Mouse (Mus musculus) intestine, embryonic 15.5 days (tissue): ENCODE measurements around the gene Pkp4. TPM values are rescaled to one million over a fixed set of nuclear protein-coding genes. Genes with fewer than 3 reads are reported as not detected.
A peak's percentile ranks its signal among the peaks of the same experiment; 100 is the strongest.
"Not testable (repeated sequence)": the region's sequence is repeated elsewhere in the genome, so short reads cannot be mapped to it uniquely, and the experiment has no call there.

Source experiments
- ATAC-seq: fragments of 200-750 bp; cut with Nextera tagmentation; 2 replicates; pipeline ENCODE4 v1.8.0; 2017; ENCODE audit warnings: moderate TSS enrichment, moderate library complexity
- H3K27ac ChIP-seq: fragments of 300-500 bp; sonication (generic); 2 replicates; pipeline ENCODE4 v1.5.1; 2015; ENCODE audit warnings: mild to moderate bottlenecking, inconsistent platforms
- H3K27me3 ChIP-seq: fragments of 300-500 bp; sonication (generic); replicated peaks from 2 replicates; pipeline ENCODE4 v1.6.1; 2015; ENCODE audit warnings: inconsistent platforms
- H3K36me3 ChIP-seq: fragments of 300-500 bp; sonication (generic); 2 replicates; pipeline ENCODE4 v1.6.1; 2015; ENCODE audit warnings: inconsistent platforms
- H3K4me1 ChIP-seq: fragments of 300-500 bp; sonication (generic); replicated peaks from 2 replicates; pipeline ENCODE4 v1.6.1; 2015; ENCODE audit warnings: inconsistent platforms
- H3K4me2 ChIP-seq: fragments of 300-500 bp; sonication (generic); replicated peaks from 2 replicates; pipeline ENCODE4 v1.6.1; 2015; ENCODE audit warnings: mild to moderate bottlenecking, inconsistent platforms
- H3K4me3 ChIP-seq: fragments of 300-500 bp; sonication (generic); replicated peaks from 2 replicates; pipeline ENCODE4 v1.5.1; 2015; ENCODE audit warnings: inconsistent platforms
- H3K9ac ChIP-seq: fragments of 300-500 bp; sonication (generic); 2 replicates; pipeline ENCODE4 v1.6.1; 2015; ENCODE audit warnings: inconsistent platforms
- H3K9me3 ChIP-seq: fragments of 300-500 bp; sonication (generic); 2 replicates; pipeline ENCODE4 v1.6.1; 2016; ENCODE audit warnings: inconsistent platforms
- WGBS: fragments of 180-500 bp; shearing (Covaris S2); methylation state at CpG from one replicate; pipeline ENCODE4 v1.1.7; 2015; 5-methylcytosine and 5-hydroxymethylcytosine counted together
- polyA plus RNA-seq: library from polyadenylated mRNA; unstranded; fragments of >200 nt; fragmentation: Nextera tagmentation; extraction: Ambion mirVana; gene quantifications from 2 replicates; pipeline ENCODE4 v1.2.1, GENCODE M21; 2015

Pkp4 gene
- polyA plus RNA-seq, 1 experiment from 2014 or later, result 17.4 TPM

GRCm38 (mm10) chr2:59383852-59384776 is 223.5 kb downstream of the Pkp4 start:
- Histone ChIP-seq H3K4me2 (no peak overlapping the region), H3K9me3 (no peaks in the 10 kb centered on the region), H3K27ac (no peak overlapping the region), H3K4me1 (no peaks in the 10 kb centered on the region), H3K36me3 (no peaks in the 10 kb centered on the region), H3K27me3 (no peaks in the 10 kb centered on the region), H3K9ac (no peak overlapping the region), H3K4me3 (no peak overlapping the region)
- no peak for ATAC-seq
- WGBS, result 84% methylated on average over 10 of the region's 10 CpGs

- H3K27ac ChIP-seq, result no peak overlapping the region
- no peak for ATAC-seq
- H3K9ac ChIP-seq, result no peak overlapping the region
- no peaks in the 10 kb centered on the region for H3K4me1 ChIP-seq
- no peaks in the 10 kb centered on the region for H3K9me3 ChIP-seq
- no peaks in the 10 kb centered on the region for H3K36me3 ChIP-seq
- no peak overlapping the region for H3K4me2 ChIP-seq
- no peak overlapping the region for H3K4me3 ChIP-seq
- H3K27me3 ChIP-seq, result no peaks in the 10 kb centered on the region
- WGBS, result 61% methylated on average over 4 of the region's 4 CpGs
Observed at GRCm38 (mm10) chr2:59385211-59385935, 224.7 kb downstream of the Pkp4 start.

- Histone ChIP-seq H3K27me3 (no peaks in the 10 kb centered on the region), H3K4me2 (no peak overlapping the region), H3K27ac (no peak overlapping the region), H3K36me3 (no peaks in the 10 kb centered on the region), H3K4me3 (no peak overlapping the region), H3K9ac (no peak overlapping the region), H3K4me1 (no peaks in the 10 kb centered on the region), H3K9me3 (no peaks in the 10 kb centered on the region)
- no peak for ATAC-seq
- WGBS, result 87% methylated on average over 5 of the region's 5 CpGs
Observed at GRCm38 (mm10) chr2:59389971-59390370, 229.3 kb downstream of the Pkp4 start.

- Histone ChIP-seq H3K4me1 (no peaks in the 10 kb centered on the region), H3K4me2 (no peak overlapping the region), H3K27ac (no peak overlapping the region), H3K9me3 (no peaks in the 10 kb centered on the region), H3K36me3 (no peaks in the 10 kb centered on the region), H3K27me3 (no peaks in the 10 kb centered on the region), H3K4me3 (no peak overlapping the region), H3K9ac (no peak overlapping the region)
- no peak for ATAC-seq
- 74% methylated on average over 1 of the region's 1 CpGs for WGBS
Observed at GRCm38 (mm10) chr2:59393177-59393576, 232.5 kb downstream of the Pkp4 start.

GRCm38 (mm10) chr2:59394651-59395050 is 234.0 kb downstream of the Pkp4 start:
- no peak for ATAC-seq

GRCm38 (mm10) chr2:59395160-59395650 is 234.6 kb downstream of the Pkp4 start:
- ATAC-seq, result not testable (repeated sequence)

More at GRCm38 (mm10) chr2:59394651-59395050, 234.0 kb downstream of the Pkp4 start:
- H3K9ac ChIP-seq, result no peak overlapping the region
- H3K9me3 ChIP-seq, result no peaks in the 10 kb centered on the region
- H3K36me3 ChIP-seq, result no peaks in the 10 kb centered on the region
- no peak overlapping the region for H3K4me2 ChIP-seq
- no peaks in the 10 kb centered on the region for H3K27me3 ChIP-seq
- no peak overlapping the region for H3K4me3 ChIP-seq
- no peak overlapping the region for H3K27ac ChIP-seq
- 95% methylated on average over 4 of the region's 4 CpGs for WGBS
- no peaks in the 10 kb centered on the region for H3K4me1 ChIP-seq

GRCm38 (mm10) chr2:59396555-59396954 is 235.9 kb downstream of the Pkp4 start:
- Histone ChIP-seq H3K4me1 (no peaks in the 10 kb centered on the region), H3K9ac (no peak overlapping the region), H3K4me3 (no peak overlapping the region), H3K9me3 (no peaks in the 10 kb centered on the region), H3K4me2 (no peak overlapping the region), H3K27ac (no peak overlapping the region), H3K36me3 (no peaks in the 10 kb centered on the region), H3K27me3 (no peaks in the 10 kb centered on the region)
- no peak for ATAC-seq
- 84% methylated on average over 1 of the region's 1 CpGs for WGBS

More at GRCm38 (mm10) chr2:59395160-59395650, 234.6 kb downstream of the Pkp4 start:
- H3K27me3 ChIP-seq, H3K27ac ChIP-seq, H3K9ac ChIP-seq, H3K36me3 ChIP-seq, H3K4me3 ChIP-seq, H3K4me2 ChIP-seq, H3K4me1 ChIP-seq, H3K9me3 ChIP-seq: not testable (repeated sequence)
- WGBS, result 59% methylated on average over 1 of the region's 1 CpGs

- H3K9ac ChIP-seq, result no peak overlapping the region
- no peaks in the 10 kb centered on the region for H3K9me3 ChIP-seq
- no peaks in the 10 kb centered on the region for H3K36me3 ChIP-seq
- H3K4me2 ChIP-seq, result no peak overlapping the region
- H3K27ac ChIP-seq, result no peak overlapping the region
- no peaks in the 10 kb centered on the region for H3K27me3 ChIP-seq
- ATAC-seq, result no peak
- H3K4me1 ChIP-seq, result no peaks in the 10 kb centered on the region
- H3K4me3 ChIP-seq, result no peak overlapping the region
Observed at GRCm38 (mm10) chr2:59397531-59397930, 236.9 kb downstream of the Pkp4 start.

GRCm38 (mm10) chr2:59400901-59401378 is 240.3 kb downstream of the Pkp4 start:
- no peak overlapping the region for H3K4me3 ChIP-seq
- no peaks in the 10 kb centered on the region for H3K9me3 ChIP-seq
- H3K36me3 ChIP-seq, result no peaks in the 10 kb centered on the region
- no peak overlapping the region for H3K4me2 ChIP-seq
- no peaks in the 10 kb centered on the region for H3K4me1 ChIP-seq
- peak; percentile 25; the same call in 1 of the 2 replicates for ATAC-seq
- H3K27ac ChIP-seq, result no peak overlapping the region
- no peak overlapping the region for H3K9ac ChIP-seq
- WGBS, result 65% methylated on average over 2 of the region's 2 CpGs
- H3K27me3 ChIP-seq, result no peaks in the 10 kb centered on the region

GRCm38 (mm10) chr2:59401841-59402461 is 241.3 kb downstream of the Pkp4 start:
- H3K4me2 ChIP-seq, result no peak overlapping the region
- no peak overlapping the region for H3K4me3 ChIP-seq
- H3K9me3 ChIP-seq, result no peaks in the 10 kb centered on the region
- H3K4me1 ChIP-seq, result no peaks in the 10 kb centered on the region
- no peak overlapping the region for H3K9ac ChIP-seq
- no peaks in the 10 kb centered on the region for H3K36me3 ChIP-seq
- H3K27me3 ChIP-seq, result no peaks in the 10 kb centered on the region
- no peak overlapping the region for H3K27ac ChIP-seq
- WGBS, result 41% methylated on average over 8 of the region's 8 CpGs
- peak; percentile 85 for ATAC-seq

- Histone ChIP-seq H3K27me3 (no peaks in the 10 kb centered on the region), H3K4me3 (no peak overlapping the region), H3K9me3 (no peaks in the 10 kb centered on the region), H3K36me3 (no peaks in the 10 kb centered on the region), H3K4me1 (no peaks in the 10 kb centered on the region), H3K9ac (no peak overlapping the region), H3K4me2 (no peak overlapping the region), H3K27ac (no peak overlapping the region)
- WGBS, result 65% methylated on average over 8 of the region's 8 CpGs
- ATAC-seq, result no peak
Observed at GRCm38 (mm10) chr2:59404022-59404421, 243.4 kb downstream of the Pkp4 start.
